Mouse (Mus musculus): Measurements from ENCODE around the gene Plekha8. TPM values are rescaled to one million over a fixed set of nuclear protein-coding genes. Genes with fewer than 3 reads are reported as not detected.

Gene Plekha8
- total RNA-seq, 1 experiment from 2014 or later = 20.1 TPM

DNA sequence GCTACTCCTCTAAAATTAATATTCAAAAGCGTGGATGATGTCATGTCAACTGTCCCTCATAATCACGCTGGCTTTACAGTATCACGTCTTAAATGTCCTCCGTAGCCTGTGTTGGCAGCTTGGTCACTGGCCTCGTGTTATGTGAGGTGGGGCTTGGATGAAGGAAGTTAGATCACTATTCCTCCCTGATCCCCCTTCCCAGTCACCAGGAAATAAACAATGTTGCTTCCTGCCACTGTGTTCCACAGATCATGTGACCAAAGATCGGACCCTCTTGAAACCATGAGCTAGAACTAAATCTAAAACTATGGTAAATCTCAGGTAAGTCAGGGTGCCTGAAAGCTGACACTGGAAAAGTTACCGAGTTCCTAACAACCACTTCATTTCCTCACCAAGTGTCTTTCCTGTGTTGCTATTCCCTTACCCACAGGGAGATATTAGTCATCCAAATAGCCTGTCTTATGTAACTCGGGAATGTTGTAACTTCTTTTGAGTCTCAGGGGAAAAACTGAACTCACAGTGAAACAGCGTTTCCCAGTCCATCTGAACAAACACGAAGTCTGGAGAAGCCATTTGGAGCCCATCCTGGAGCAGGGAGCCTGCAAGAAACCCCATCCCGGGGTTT lies 60.7 kb downstream of the Plekha8 start:
- no peak for DNase-seq

DNA sequence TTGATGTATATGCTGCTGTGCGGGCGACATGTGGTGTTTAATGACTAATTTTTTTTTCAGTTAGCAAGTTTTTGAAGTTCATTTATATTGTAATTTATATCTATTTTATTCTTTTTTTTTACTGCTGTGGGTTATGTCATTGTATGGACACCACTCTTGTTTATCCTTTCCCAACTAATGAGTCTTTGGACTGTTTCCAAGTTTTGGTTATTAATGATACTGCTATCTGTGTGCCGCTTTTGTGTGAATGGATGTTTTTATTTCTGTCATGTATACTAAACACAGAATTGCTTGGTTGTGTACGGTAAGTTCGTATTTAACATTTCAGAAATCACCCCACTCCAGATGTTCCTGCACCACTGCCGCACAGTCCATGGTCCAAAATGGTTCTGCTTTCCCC lies 63.0 kb downstream of the Plekha8 start:
- no peak for DNase-seq

DNA sequence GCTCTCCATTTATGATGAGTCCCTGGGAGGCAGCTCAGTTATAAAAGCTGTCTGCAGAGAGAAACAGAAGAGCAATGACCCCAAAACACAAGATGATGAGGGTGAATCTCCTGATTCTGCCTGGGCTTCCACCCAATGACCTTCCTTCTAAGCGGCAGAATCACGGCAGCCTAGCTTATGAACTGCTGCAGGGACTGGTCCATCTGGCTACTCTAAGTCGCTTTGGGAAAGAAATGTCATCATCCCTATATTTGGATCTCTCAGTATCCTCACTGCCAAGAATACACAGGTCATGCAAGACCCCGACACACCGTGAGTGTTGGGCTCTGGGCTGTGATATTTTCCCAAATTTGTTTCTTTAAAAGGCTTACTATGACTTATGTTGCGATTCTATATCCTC lies 75.0 kb downstream of the Plekha8 start:
- no peak for DNase-seq

DNA sequence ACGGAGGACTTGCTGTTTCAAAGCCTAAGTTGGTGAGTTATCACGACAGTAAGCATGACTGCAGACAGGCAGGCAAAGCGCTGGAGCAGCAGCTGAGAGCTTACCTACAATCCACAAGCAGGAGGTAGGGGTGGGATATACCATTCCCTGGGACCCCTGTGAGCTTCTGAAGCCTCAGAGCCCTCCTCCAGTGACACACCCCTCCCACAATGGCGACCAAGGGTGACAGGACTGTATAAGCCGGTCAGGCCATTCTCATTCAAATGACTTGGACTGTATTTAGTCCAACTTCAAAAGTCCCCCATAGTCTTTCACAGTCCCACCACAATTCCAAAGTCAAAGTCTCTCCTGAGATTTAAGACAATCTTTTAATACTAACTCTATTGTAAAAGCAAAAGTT lies 78.0 kb downstream of the Plekha8 start:
- no peak for DNase-seq

DNA sequence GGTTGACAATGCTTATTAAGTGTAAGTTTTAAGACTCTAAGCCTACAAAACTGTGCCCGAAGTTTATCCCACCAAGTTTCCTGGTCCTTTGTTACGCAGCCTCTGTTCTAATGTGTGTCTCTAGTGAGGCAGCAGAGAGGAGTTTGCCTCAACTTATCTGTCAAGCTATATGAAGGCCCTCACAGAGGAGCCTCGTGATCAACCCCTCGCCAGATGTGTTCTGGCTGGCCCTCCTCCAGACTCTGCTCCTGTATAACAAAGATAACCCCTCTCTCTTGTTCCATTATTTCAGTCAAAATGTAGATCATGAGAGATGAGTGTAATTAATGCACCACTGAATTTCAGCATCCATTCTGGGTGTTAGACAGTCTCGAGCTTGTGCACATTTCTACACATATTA lies 84.8 kb downstream of the Plekha8 start:
- DNase-seq = no peak

DNA sequence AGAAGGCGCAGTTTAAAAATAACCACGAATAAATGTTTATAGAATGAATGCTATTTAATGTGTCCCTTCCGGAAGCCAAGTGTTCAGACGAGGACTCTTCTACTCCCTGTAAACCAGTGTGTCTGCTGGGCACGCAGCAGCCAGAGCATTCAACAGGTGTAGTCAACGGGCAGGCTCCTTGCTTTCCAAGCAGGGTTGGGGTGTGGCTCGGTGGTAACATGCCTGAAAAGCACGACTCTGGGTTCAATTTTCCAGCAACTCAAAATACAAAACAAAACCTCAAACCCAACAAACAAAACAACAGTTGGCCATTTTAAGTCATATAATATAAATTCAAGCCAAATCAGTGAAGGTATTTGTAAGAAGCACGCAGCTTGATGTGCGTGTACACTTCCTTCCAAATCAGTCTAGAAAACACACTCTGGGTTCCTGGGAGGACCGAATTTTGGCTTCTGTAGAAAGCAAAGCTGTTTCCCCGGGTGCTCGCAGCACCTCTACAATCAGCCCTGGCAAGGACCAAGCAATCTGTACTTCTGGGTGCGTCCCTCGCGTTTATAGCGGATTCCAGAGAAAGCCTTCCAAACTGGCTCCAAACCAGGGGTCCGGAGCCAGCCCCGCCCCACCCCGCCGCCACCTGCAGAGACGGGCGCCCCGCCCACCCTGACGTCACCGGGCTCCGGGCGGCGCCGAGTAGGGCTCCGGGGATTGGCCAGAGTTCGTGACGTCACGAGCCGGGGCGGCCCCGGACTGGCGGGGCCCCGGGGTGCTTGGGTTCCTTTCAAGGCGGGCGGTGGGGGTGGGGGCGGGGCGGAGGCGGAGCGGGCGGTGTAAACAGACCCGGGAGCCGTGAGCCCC lies 86.2 kb downstream of the Plekha8 start, which contains the start of gene Mturn:
Gene Mturn (plus strand): TSS at position 734 of the 855 bp plus-strand sequence.
- peak; percentile 100 for DNase-seq

DNA sequence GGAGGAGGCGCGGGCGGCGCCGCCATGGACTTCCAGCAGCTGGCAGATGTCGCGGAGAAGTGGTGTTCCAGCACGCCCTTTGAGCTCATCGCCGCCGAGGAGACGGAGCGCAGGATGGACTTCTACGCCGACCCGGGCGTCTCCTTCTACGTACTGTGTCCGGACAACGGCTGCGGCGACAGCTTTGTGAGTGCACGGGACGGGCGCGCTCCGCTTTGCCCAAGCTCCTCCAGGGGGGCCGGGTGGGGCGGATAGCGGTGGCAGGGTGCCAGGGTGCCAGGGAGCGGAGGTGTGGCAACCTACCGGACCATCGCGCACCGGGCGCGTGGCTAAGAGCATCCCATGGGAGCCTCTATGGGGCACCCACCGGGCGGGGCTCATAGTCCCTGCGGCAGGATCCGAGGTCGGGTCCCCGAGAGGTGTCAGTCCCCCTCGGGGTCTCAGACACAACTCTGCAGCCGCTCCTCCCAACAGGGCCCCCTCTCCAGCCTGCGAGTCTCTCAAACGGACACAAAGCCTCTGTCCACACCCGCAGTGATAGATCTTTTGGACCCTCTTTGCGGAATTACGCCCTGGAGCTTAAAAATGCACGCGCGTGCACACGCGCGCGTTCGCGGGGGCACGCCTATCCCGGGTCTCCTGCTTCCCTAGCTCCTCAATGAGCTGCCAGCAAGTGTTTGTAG lies 87.0 kb downstream of the Plekha8 start:
- peak; percentile 73 for DNase-seq

DNA sequence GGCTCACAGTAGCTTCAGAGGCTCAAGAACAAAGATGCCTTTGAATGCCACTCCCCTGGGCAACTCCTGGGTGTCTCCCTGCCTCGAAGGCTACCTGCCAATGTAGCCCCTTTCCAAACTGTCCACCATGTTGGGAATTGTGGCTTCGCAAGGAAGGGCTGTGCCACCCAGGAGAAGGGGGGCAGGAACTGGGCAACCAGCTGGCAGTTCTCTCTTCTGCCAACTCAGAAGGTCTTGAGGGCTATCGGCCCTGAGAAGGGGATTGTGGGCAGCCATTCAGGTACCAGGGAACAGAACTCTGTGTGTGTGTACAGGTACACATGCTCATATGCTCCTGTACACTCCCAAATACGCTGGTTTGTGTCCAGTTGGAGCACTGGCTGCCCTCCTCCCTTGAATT lies 89.2 kb downstream of the Plekha8 start:
- no peak for DNase-seq

DNA sequence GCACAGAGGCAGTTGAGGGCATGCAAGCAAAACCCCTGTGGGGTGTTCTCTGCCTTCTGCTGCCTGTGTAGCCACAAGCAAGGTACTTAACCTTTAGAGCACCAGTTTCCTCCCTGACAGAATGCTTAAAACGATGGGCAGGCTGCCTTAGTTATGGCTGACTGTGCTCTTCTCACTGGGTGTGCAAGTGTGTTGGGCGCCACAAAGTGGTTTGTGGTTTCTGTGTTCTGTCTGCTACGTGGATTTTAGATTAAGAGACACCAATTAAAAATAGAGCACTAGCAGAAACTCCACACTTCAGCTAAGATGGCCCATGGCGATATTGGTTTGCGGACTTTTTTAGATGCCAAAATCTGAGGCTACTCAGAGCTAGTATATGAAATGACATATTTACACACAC lies 90.2 kb downstream of the Plekha8 start:
- DNase-seq = no peak

DNA sequence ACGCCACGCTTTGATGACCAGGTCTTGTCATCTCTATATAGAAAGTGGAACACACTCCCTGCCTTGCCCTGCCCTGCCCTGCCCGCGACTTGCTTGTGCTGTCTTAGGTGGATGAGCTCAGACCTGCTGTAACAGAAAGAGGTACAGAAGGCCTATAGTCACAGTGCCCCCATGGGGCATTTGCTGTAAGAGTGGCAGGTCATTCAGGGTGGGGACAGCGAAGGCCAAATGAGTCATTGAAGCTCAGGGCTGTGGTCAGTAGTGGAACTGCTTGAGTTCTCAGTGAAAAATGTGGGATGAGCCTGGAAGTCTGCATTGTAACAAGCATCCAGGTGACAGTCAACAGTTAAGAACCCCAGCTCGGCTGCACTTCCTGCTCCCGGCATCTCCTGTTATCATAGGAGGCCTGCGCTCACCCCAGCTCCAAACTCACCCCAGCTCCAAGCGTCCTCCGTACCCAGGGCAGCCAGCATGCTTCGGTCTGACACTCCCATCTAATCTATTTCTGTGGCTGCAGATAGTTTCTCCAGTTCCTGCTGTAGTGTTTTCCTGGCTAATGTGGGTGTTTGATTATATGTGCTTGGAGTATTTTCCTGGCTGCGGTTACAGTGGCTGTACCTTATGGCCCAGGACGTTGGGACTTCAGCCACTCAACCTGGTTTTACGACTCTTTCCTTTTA lies 90.9 kb downstream of the Plekha8 start:
- DNase-seq = no peak

DNA sequence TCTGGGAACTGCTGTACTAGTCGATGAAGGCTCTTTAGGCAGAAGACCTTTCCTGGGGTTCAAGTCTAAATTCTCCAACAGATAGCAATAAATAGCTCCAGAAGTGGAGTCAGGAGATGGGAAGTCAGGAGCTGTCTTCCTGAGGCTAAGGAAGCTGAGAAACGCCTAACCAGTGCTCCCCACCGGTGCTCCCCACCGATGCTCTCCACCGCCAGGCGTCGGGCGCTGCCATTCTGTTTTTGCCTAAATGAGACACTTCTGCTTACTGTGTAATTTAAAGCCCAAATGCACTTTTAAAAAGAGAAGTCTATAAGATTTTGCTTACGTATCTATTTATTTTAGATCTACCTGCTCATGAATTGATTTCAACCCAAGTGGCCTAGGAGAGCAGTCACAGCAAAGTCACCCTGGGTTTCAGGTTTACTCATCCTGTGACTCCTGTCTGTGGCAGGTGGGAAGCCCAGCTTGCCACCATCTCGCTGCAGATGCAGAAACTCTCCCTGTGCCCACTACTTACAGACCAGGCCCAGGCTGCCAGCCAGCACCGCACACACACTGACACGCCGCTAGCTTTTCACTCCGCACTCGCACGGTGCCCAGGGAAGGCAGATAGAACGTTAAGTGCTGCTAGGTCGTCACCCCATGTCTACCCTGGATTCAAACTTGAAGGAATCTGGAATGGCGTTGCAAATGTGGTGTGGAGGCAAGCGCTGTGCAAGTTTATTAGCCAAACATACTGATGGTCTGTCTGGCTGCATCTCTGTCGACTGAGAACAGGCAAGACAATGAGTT lies 92.2 kb downstream of the Plekha8 start:
- DNase-seq = no peak

DNA sequence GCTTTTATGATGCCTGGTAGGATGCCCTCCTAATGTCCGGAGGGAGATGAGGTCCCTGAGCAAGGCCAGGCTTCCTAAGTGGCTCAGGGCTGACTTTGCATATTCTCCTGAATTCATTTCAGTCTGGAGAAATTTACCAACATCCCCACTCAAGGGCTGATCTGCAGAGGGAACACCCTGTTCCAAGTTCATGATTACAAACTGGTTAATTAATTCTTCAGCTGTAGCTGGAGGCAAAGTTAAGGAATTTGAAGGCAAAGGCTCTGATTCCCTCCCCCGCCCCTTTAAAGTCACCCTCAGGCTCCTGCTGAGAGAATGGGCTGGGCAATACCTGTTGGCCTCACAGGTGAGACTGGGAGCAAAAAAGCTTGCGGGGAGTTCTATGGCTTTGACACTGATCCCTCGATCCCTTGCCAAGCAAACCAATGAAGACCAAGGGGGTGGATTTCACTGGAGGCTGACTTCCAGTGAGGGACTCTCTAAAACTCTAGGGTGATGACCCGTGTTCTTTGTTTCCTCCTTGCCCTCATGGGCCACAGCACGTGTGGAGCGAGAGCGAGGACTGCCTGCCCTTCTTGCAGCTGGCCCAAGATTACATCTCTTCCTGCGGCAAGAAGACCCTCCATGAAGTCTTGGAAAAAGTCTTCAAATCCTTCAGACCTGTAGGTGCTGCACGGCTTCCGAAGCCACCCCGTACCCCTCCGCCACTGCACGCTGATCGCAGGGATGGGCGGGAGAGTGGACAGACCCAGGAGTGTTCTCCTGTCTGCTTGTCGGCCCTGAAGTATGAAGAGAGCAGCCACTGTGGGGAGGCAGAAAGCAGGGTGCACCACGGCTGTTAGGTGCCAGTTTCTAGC lies 93.8 kb downstream of the Plekha8 start:
- DNase-seq = no peak

DNA sequence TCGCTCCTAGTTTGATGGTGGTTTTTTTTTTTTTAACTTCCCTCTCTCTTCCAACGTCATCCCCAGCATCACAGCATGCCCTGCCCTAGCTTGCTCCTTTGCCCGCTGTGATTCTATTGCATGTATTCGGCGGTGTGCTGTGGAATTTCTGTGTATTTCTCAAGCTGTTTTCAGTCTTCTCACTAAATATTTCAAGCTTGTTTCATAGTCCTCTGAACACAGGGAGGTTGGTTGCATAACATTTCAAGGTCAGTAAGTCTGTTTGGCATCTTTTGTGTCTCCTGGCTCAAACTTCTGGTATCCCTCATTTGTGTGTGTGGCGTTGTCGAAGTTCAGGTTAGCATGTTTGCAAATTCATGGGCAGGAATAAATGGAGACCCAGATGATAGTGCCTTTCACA lies 94.8 kb downstream of the Plekha8 start:
- no peak for DNase-seq

DNA sequence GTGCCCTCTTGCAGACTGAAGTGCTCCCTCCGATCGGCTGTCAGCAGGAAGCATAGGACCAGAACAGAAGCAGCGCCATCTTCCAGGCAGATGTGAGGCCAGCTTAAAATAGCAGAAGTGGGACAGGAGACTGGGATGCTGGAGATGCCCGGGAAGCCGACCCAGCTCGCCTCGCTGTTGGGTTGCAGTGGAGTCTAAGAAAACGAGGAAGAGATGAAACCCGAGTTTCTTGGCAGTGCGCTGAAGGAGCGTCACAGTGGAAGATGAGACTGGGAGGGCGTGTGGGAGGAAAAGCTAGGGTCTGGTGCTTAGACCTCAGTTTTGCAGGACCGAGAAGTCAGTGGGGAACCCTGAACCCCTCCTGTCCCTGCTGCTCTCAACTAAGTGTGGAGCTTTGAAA lies 95.9 kb downstream of the Plekha8 start:
- DNase-seq = no peak

DNA sequence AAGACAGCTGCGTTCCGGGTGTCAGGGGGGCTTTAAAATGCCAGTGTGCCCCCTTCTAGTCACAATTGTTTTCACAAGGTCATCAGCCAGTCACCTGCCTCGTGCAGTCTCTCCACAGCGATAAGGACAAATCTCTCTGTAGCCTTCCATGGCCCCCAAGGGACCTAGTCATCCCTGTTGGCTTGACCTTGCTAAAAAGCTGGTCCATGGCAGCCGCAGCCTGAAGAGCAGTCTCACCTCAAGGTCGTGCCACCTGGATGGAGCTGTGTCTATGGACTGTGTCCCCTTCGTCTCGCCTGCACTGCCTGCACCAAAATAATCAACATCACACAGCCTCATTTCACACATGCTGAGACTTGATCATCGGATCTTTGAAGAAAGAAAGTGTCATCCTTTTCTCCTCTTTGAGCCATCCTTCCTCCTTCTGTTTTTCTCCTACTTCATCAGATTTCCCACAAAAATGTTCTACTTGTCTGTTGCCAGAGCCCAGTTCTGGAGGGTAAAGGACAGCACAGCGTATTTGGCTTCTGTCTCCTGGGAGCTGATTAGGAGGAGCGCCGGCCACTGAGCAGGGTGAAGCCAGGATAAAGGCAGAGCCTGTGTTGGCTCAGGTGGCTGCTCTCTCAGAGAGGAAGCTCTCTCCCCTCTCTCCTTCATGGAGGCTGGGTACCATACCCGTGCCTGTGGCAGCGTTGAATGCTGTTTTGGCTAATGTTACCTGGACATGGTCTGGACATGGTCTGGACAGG lies 96.6 kb downstream of the Plekha8 start:
- no peak for DNase-seq

DNA sequence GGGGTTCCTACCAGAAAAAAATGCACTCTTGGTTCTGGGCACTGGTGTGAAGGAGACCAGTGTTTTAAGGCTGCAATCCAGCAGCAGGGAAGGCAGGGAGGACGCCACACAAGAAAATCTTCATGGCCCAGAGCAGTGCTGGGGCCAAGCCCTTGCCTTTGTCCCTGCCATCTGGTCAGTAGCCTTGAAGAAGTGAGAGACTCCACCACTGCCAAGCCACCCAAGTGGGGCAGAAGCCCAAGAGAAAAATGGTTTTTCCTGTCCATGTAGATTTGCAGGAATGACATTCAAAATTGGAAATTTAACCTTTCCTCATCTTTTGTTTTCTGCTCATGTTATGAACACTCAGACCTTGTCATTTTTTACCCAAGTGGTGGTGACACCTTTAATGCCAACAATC lies 97.3 kb downstream of the Plekha8 start:
- DNase-seq = no peak

DNA sequence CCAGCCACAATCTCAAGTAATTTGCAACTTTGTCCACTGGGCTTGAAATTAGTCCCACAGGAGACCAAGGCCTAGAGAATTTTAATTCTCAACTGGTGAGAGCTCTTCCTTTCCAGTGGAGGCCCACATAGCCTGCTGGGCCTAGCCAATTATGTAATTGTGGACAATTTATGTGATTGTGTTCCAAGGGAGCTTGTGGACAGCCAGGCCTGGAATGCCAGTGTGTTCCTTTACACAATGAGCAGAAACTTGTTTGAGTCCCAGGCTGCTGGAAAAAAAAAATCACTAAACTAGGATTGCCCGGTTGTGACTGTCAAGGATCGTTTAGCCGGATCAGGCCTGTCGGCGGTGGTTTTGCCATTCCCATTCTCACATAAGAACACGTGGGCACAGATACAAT lies 98.4 kb downstream of the Plekha8 start:
- no peak for DNase-seq

All from adrenal gland, postnatal 25 days (tissue).